Mouse (Mus musculus) C2C12 (cell line): ENCODE data around the gene Tas2r118. TPM values are rescaled to one million over a fixed set of nuclear protein-coding genes. Genes with fewer than 3 reads are reported as not detected.

Experiments
- H3K27me3 ChIP-seq: one replicate; pipeline ENCODE4 v1.6.1; 2011; ENCODE audit not compliant: control insufficient read depth, insufficient read depth, insufficient read length
- H3K36me3 ChIP-seq: one replicate; pipeline ENCODE4 v1.6.1; 2011; ENCODE audit not compliant: control insufficient read depth, insufficient read depth
- H3K4me3 ChIP-seq: one replicate; pipeline ENCODE4 v1.5.1; 2011; ENCODE audit warnings: mild to moderate bottlenecking, control low read depth; ENCODE audit not compliant: poor library complexity, insufficient read depth, severe bottlenecking
- H3K79me2 ChIP-seq: one replicate; pipeline ENCODE4 v1.6.1; 2011; ENCODE audit not compliant: control insufficient read depth, insufficient read depth
- H3K79me3 ChIP-seq: one replicate; pipeline ENCODE4 v1.6.1; 2011; ENCODE audit warnings: low read depth, control low read depth
- H3ac ChIP-seq: one replicate; pipeline ENCODE3; 2011; ENCODE audit warnings: low read depth; ENCODE audit not compliant: control insufficient read depth, insufficient read length
- CEBPB ChIP-seq: IDR thresholded peaks from one replicate; pipeline ENCODE4 v1.6.1; 2011; ENCODE audit warnings: low read depth, mild to moderate bottlenecking, control low read depth, moderate library complexity
- CTCF ChIP-seq: IDR thresholded peaks from one replicate; pipeline ENCODE4 v1.5.1; 2011; ENCODE audit not compliant: control insufficient read depth, insufficient read depth, insufficient read length
- FOSL1 ChIP-seq: IDR thresholded peaks from one replicate; pipeline ENCODE4 v1.8.0; 2011; ENCODE audit warnings: mild to moderate bottlenecking, low read length; ENCODE audit not compliant: poor library complexity, insufficient read depth, severe bottlenecking
- MAX ChIP-seq: IDR thresholded peaks from one replicate; pipeline ENCODE4 v1.6.1; 2011; ENCODE audit warnings: mild to moderate bottlenecking, control low read depth
- MYOD1 ChIP-seq: IDR thresholded peaks from one replicate; pipeline ENCODE4 v1.6.1; 2011; ENCODE audit warnings: low read depth; ENCODE audit not compliant: control insufficient read depth, insufficient read length
- MYOG ChIP-seq: IDR thresholded peaks from one replicate; pipeline ENCODE4 v1.6.1; 2011; ENCODE audit not compliant: control insufficient read depth, insufficient read length; ENCODE audit errors: extremely low read depth
- USF1 ChIP-seq: IDR thresholded peaks from one replicate; pipeline ENCODE4 v1.6.1; 2011; ENCODE audit warnings: low read depth, mild to moderate bottlenecking, control low read depth, moderate library complexity
- long read RNA-seq, 2 experiments: library from polyadenylated mRNA; unstranded; transcript quantifications; one replicate each; pipeline ENCODE4 v2.0.0; 2019 to 2020
- polyA plus RNA-seq: library from polyadenylated mRNA; unstranded; fragments of >200 nt; fragmentation: generic; extraction: Trizol; gene quantifications from one replicate; pipeline ENCODE4 v1.2.1, GENCODE M21; 2012; ENCODE audit warnings: missing spikeins

The Tas2r118 gene
- not detected for polyA plus RNA-seq
- long read RNA-seq, experiment 1, result 0 reads
- long read RNA-seq, experiment 2, result 0 reads

GRCm38 (mm10) chr6:23969960-23970359, at the start of gene Tas2r118:
Gene Tas2r118, minus strand, starts transcription at chr6:23970060.
- H3K79me3 ChIP-seq, result no peaks in the 10 kb centered on the region
- TF ChIP-seq FOSL1 (no peak), MYOD1 (no peak), MYOG (no peak), CEBPB (no peak), USF1 (no peak), MAX (no peak), CTCF (no peak)
- H3K79me2 ChIP-seq, result no peaks in the 10 kb centered on the region
- H3K27me3 ChIP-seq, result no peaks in the 10 kb centered on the region
- no peak within 1 kb of the TSS for H3K4me3 ChIP-seq
- no peaks in the 10 kb centered on the region for H3K36me3 ChIP-seq
- H3ac ChIP-seq, result no peak within 1 kb of the TSS

- no peaks in the 10 kb centered on the region for H3K79me3 ChIP-seq
- no peak for TF ChIP-seq FOSL1
- TF ChIP-seq USF1, result no peak
- no peak for TF ChIP-seq MAX
- TF ChIP-seq MYOG, result no peak
- TF ChIP-seq MYOD1, result no peak
- no peak for TF ChIP-seq CTCF
- no peak for TF ChIP-seq CEBPB
- no peak overlapping the region for H3K4me3 ChIP-seq
- no peaks in the 10 kb centered on the region for H3K27me3 ChIP-seq
- H3ac ChIP-seq, result no peak overlapping the region
- H3K36me3 ChIP-seq, result no peaks in the 10 kb centered on the region
- no peaks in the 10 kb centered on the region for H3K79me2 ChIP-seq
Measured at GRCm38 (mm10) chr6:24018320-24018719, 48.5 kb upstream of the Tas2r118 start.

- no peaks in the 10 kb centered on the region for H3K79me3 ChIP-seq
- H3K27me3 ChIP-seq, result no peaks in the 10 kb centered on the region
- TF ChIP-seq USF1, result no peak
- TF ChIP-seq MYOG, result no peak
- no peak for TF ChIP-seq MAX
- TF ChIP-seq CTCF, result no peak
- TF ChIP-seq CEBPB, result no peak
- no peak for TF ChIP-seq MYOD1
- TF ChIP-seq FOSL1, result no peak
- H3K79me2 ChIP-seq, result no peaks in the 10 kb centered on the region
- no peak overlapping the region for H3K4me3 ChIP-seq
- H3K36me3 ChIP-seq, result no peaks in the 10 kb centered on the region
- H3ac ChIP-seq, result no peak overlapping the region
Measured at GRCm38 (mm10) chr6:23993276-23993675, 23.4 kb upstream of the Tas2r118 start.

GRCm38 (mm10) chr6:23990687-23991387, 21.0 kb upstream of the Tas2r118 start:
- no peaks in the 10 kb centered on the region for H3K79me3 ChIP-seq
- H3K36me3 ChIP-seq, result no peaks in the 10 kb centered on the region
- H3K27me3 ChIP-seq, result no peaks in the 10 kb centered on the region
- no peak for TF ChIP-seq MYOD1
- TF ChIP-seq USF1, result no peak
- no peak for TF ChIP-seq FOSL1
- TF ChIP-seq CTCF, result no peak
- no peak for TF ChIP-seq CEBPB
- no peak for TF ChIP-seq MYOG
- TF ChIP-seq MAX, result no peak
- H3K4me3 ChIP-seq, result no peak overlapping the region
- H3K79me2 ChIP-seq, result no peaks in the 10 kb centered on the region
- H3ac ChIP-seq, result no peak overlapping the region

GRCm38 (mm10) chr6:23986293-23986692, 16.4 kb upstream of the Tas2r118 start:
- H3ac ChIP-seq, result no peak overlapping the region
- H3K79me3 ChIP-seq, result no peaks in the 10 kb centered on the region
- H3K4me3 ChIP-seq, result no peak overlapping the region
- TF ChIP-seq CEBPB (no peak), MYOD1 (no peak), MYOG (no peak), USF1 (no peak), CTCF (no peak), FOSL1 (no peak), MAX (no peak)
- no peaks in the 10 kb centered on the region for H3K36me3 ChIP-seq
- H3K27me3 ChIP-seq, result no peaks in the 10 kb centered on the region
- no peaks in the 10 kb centered on the region for H3K79me2 ChIP-seq

- H3ac ChIP-seq, result no peak overlapping the region
- TF ChIP-seq FOSL1, result no peak
- no peak for TF ChIP-seq MAX
- TF ChIP-seq MYOD1, result no peak
- TF ChIP-seq CEBPB, result no peak
- no peak for TF ChIP-seq MYOG
Measured at GRCm38 (mm10) chr6:23966980-23967379, 2.9 kb downstream of the Tas2r118 start.

More at GRCm38 (mm10) chr6:23966980-23967379, 2.9 kb downstream of the Tas2r118 start:
- no peaks in the 10 kb centered on the region for H3K27me3 ChIP-seq
- no peaks in the 10 kb centered on the region for H3K36me3 ChIP-seq
- H3K4me3 ChIP-seq, result no peak overlapping the region
- no peaks in the 10 kb centered on the region for H3K79me2 ChIP-seq
- H3K79me3 ChIP-seq, result no peaks in the 10 kb centered on the region
